Comparison of ENCODE assay signal across 8 mouse cellular contexts in genomic region chr11:116305423-116305822, GRCm38 (mm10). TPM values are rescaled to one million over a fixed set of nuclear protein-coding genes. Genes with fewer than 3 reads are reported as not detected.
DNase-seq lines count a peak whose midpoint lies in the region; ATAC-seq and TF ChIP-seq lines count a peak whose summit lies in the region.

No protein-coding gene starts in this region.

- no peak overlapping the region for H3K27ac ChIP-seq in heart, embryonic 11.5 days (ENCODE audit: low read depth, low read length)
- no peak overlapping the region for H3K27ac ChIP-seq in hindbrain, embryonic 11.5 days (ENCODE audit: low read depth, low read length)
- H3K27ac ChIP-seq in liver, embryonic 16.5 days (ENCODE audit: low read length): no peak overlapping the region

- peak overlapping the region; percentile 86 for H3K4me2 ChIP-seq in heart, embryonic 11.5 days
- H3K4me2 ChIP-seq in hindbrain, embryonic 11.5 days (replicated peaks; ENCODE audit: low read depth, low read length): peak overlapping the region; percentile 78; the same call in 1 of the 2 replicates
- H3K4me2 ChIP-seq in liver, embryonic 16.5 days (ENCODE audit: low read depth, low read length): peak overlapping the region; percentile 85

- H3K27me3 ChIP-seq in heart, embryonic 11.5 days (ENCODE audit: control insufficient read depth, insufficient read depth, low read length): no peaks in the 10 kb centered on the region
- H3K27me3 ChIP-seq in C2C12 (ENCODE audit: control insufficient read depth, insufficient read depth, insufficient read length): no peaks in the 10 kb centered on the region
- H3K27me3 ChIP-seq in hindbrain, embryonic 11.5 days (ENCODE audit: control insufficient read depth, insufficient read depth, low read length): no peaks in the 10 kb centered on the region
- H3K27me3 ChIP-seq in liver, embryonic 16.5 days (ENCODE audit: control insufficient read depth, insufficient read depth, low read depth, low read length): no peaks in the 10 kb centered on the region

- H3K79me2 ChIP-seq in C2C12 (ENCODE audit: control insufficient read depth, insufficient read depth): peaks cover 20% of the 10 kb centered on the region

- TF ChIP-seq CTCF in C2C12 (IDR thresholded peaks at IDR 0.05; ENCODE audit: control insufficient read depth, insufficient read depth, insufficient read length): no peak

- ATAC-seq in heart, embryonic 11.5 days (replicated peaks; ENCODE audit: insufficient number of reproducible peaks, low FRiP score, low TSS enrichment): no peak
- no peak for ATAC-seq in hindbrain, embryonic 11.5 days (ENCODE audit: low FRiP score)
- no peak for ATAC-seq in liver, embryonic 16.5 days (ENCODE audit: low read depth)

- no peak overlapping the region for H3K9ac ChIP-seq in heart, embryonic 11.5 days (ENCODE audit: low read depth, low read length)
- no peak overlapping the region for H3K9ac ChIP-seq in hindbrain, embryonic 11.5 days (ENCODE audit: low read depth, low read length)
- H3K9ac ChIP-seq in liver, embryonic 16.5 days (ENCODE audit: low read depth, low read length): no peak overlapping the region

- no peaks in the 10 kb centered on the region for H3K9me3 ChIP-seq in heart, embryonic 11.5 days (replicated peaks; ENCODE audit: control insufficient read depth, low read length)
- H3K9me3 ChIP-seq in hindbrain, embryonic 11.5 days (ENCODE audit: control insufficient read depth, low read length): no peaks in the 10 kb centered on the region
- H3K9me3 ChIP-seq in liver, embryonic 16.5 days (replicated peaks; ENCODE audit: control insufficient read depth, low read length): no peaks in the 10 kb centered on the region

- H3K4me3 ChIP-seq in heart, embryonic 11.5 days (ENCODE audit: low read depth, low read length): no peak overlapping the region; the same call in 1 of the 2 replicates
- peak overlapping the region; percentile 94 for H3K4me3 ChIP-seq in C2C12 (ENCODE audit: insufficient read depth, poor library complexity, severe bottlenecking)
- H3K4me3 ChIP-seq in hindbrain, embryonic 11.5 days (ENCODE audit: low read depth, low read length): no peak overlapping the region
- H3K4me3 ChIP-seq in liver, embryonic 16.5 days (ENCODE audit: low read depth, low read length): peak overlapping the region; percentile 81; the same call in 1 of the 2 replicates

- peaks cover 8% of the 10 kb centered on the region for H3K79me3 ChIP-seq in C2C12 (ENCODE audit: low read depth)

- peaks cover 24% of the 10 kb centered on the region for H3K36me3 ChIP-seq in heart, embryonic 11.5 days (ENCODE audit: control insufficient read depth, insufficient read depth, low read length)
- H3K36me3 ChIP-seq in C2C12 (ENCODE audit: control insufficient read depth, insufficient read depth): peaks cover 40% of the 10 kb centered on the region
- 0 out of 2 replicates have a peak, but pooled peaks cover 3% of the 10 kb centered on the region for H3K36me3 ChIP-seq in hindbrain, embryonic 11.5 days (ENCODE audit: control insufficient read depth, insufficient read depth, low read length)
- peaks cover 11% of the 10 kb centered on the region for H3K36me3 ChIP-seq in liver, embryonic 16.5 days (ENCODE audit: control insufficient read depth, insufficient read depth)

- 94% methylated on average over 2 of the region's 2 CpGs for WGBS in heart, embryonic 11.5 days (ENCODE audit: insufficient replicate concordance)
- 99% methylated on average over 2 of the region's 2 CpGs for WGBS in hindbrain, embryonic 11.5 days
- WGBS in liver, embryonic 16.5 days (ENCODE audit: insufficient replicate concordance): 88% methylated on average over 2 of the region's 2 CpGs

- no peak for DNase-seq in heart, adult 9 months (ENCODE audit: low spot score in 2 of 2)
- no peak for DNase-seq in hindbrain, embryonic 11.5 days (ENCODE audit: low spot score)
- DNase-seq in embryo, embryonic 10 days (ENCODE audit: low spot score): no peak
- DNase-seq in cerebellum, adult 18-20 months: no peak
- DNase-seq in gastrocnemius, postnatal 4 days (ENCODE audit: low spot score in 2 of 2): no peak

- no peak overlapping the region for H3ac ChIP-seq in C2C12 (ENCODE audit: control insufficient read depth, insufficient read length, low read depth)

- H3K4me1 ChIP-seq in heart, embryonic 11.5 days (ENCODE audit: control insufficient read depth, insufficient read depth, low read length): peaks cover 8% of the 10 kb centered on the region
- no peaks in the 10 kb centered on the region for H3K4me1 ChIP-seq in hindbrain, embryonic 11.5 days (replicated peaks; ENCODE audit: control insufficient read depth, insufficient read depth, low read length)
- H3K4me1 ChIP-seq in liver, embryonic 16.5 days (ENCODE audit: control insufficient read depth, low read depth, low read length): peaks cover 25% of the 10 kb centered on the region

TF ChIP-seq in C2C12, 6 proteins besides CTCF, POLR2A, EP300 and RAD21:
- TF ChIP-seq MYOG (IDR thresholded peaks at IDR 0.05; ENCODE audit: control insufficient read depth, extremely low read depth, insufficient read length) (no peak), USF1 (IDR thresholded peaks at IDR 0.05; ENCODE audit: low read depth) (no peak), FOSL1 (IDR thresholded peaks at IDR 0.05; ENCODE audit: insufficient read depth, low read length, poor library complexity, severe bottlenecking) (no peak), CEBPB (IDR thresholded peaks at IDR 0.05; ENCODE audit: low read depth) (no peak), MAX (IDR thresholded peaks at IDR 0.05) (no peak), MYOD1 (IDR thresholded peaks at IDR 0.05; ENCODE audit: control insufficient read depth, insufficient read length, low read depth) (no peak)

RNA-seq across cellular contexts. Expression of gene Exoc7, which starts 1.6 kb away (rescaled TPM):
- polyA plus RNA-seq in heart, embryonic 11.5 days (2014; fragmentation: Nextera tagmentation; extraction: Ambion mirVana): 42.5 and 46.6 TPM in 2 replicates
- 31.5 TPM for polyA plus RNA-seq in C2C12 (2012; fragmentation: generic; extraction: Trizol)
- polyA plus RNA-seq in hindbrain, embryonic 11.5 days (2014; fragmentation: Nextera tagmentation; extraction: Ambion mirVana): 66.2 and 68.3 TPM in 2 replicates
- 19.5 and 20.4 TPM in 2 replicates for polyA plus RNA-seq in liver, embryonic 16.5 days (2015; fragmentation: Nextera tagmentation; extraction: Ambion mirVana)
- total RNA-seq in gastrocnemius, postnatal 4 days (2021): 10 to 100 TPM; 87.9 to 99.9 TPM

RNA-seq across cellular contexts. Expression of gene Galr2, which starts 24.7 kb away (rescaled TPM):
- polyA plus RNA-seq in heart, embryonic 11.5 days (2014; fragmentation: Nextera tagmentation; extraction: Ambion mirVana): 0.16 TPM in 1 of 2 replicates, not detected in the other
- 0.85 TPM for polyA plus RNA-seq in C2C12 (2012; fragmentation: generic; extraction: Trizol)
- polyA plus RNA-seq in hindbrain, embryonic 11.5 days (2014; fragmentation: Nextera tagmentation; extraction: Ambion mirVana): 0.42 and 0.54 TPM in 2 replicates
- polyA plus RNA-seq in liver, embryonic 16.5 days (2015; fragmentation: Nextera tagmentation; extraction: Ambion mirVana): 0.07 TPM in 1 of 2 replicates, not detected in the other
- under 1 TPM; 0.37 to 0.75 TPM for total RNA-seq in gastrocnemius, postnatal 4 days (2021)

RNA-seq across cellular contexts. Expression of gene Foxj1, which starts 29.8 kb away (rescaled TPM):
- polyA plus RNA-seq in heart, embryonic 11.5 days (2014; fragmentation: Nextera tagmentation; extraction: Ambion mirVana): 0.07 TPM in 1 of 2 replicates, not detected in the other
- polyA plus RNA-seq in C2C12 (2012; fragmentation: generic; extraction: Trizol): 0.14 TPM
- polyA plus RNA-seq in hindbrain, embryonic 11.5 days (2014; fragmentation: Nextera tagmentation; extraction: Ambion mirVana): 10.0 and 10.1 TPM in 2 replicates
- 0.62 and 0.71 TPM in 2 replicates for polyA plus RNA-seq in liver, embryonic 16.5 days (2015; fragmentation: Nextera tagmentation; extraction: Ambion mirVana)
- total RNA-seq in gastrocnemius, postnatal 4 days (2021): under 1 TPM; 0.29 to 0.31 TPM

RNA-seq across cellular contexts. Expression of gene Srp68, which starts 31.4 kb away (rescaled TPM):
- 61.5 and 61.9 TPM in 2 replicates for polyA plus RNA-seq in heart, embryonic 11.5 days (2014; fragmentation: Nextera tagmentation; extraction: Ambion mirVana)
- 81.9 TPM for polyA plus RNA-seq in C2C12 (2012; fragmentation: generic; extraction: Trizol)
- 72.4 and 74.0 TPM in 2 replicates for polyA plus RNA-seq in hindbrain, embryonic 11.5 days (2014; fragmentation: Nextera tagmentation; extraction: Ambion mirVana)
- polyA plus RNA-seq in liver, embryonic 16.5 days (2015; fragmentation: Nextera tagmentation; extraction: Ambion mirVana): 33.4 and 34.2 TPM in 2 replicates
- 10 to 100 TPM; 94.2 to 94.6 TPM for total RNA-seq in gastrocnemius, postnatal 4 days (2021)

Comparison
In these comparisons a context has a peak if more than half of its experiments do, and no peak if none do; other contexts are left out.
1. H3K4me3 ChIP-seq: peak in C2C12 (single experiment) and liver, embryonic 16.5 days (single experiment); none in heart, embryonic 11.5 days (single experiment) and hindbrain, embryonic 11.5 days (single experiment).
2. Peak in every context shown above with its lines, with median percentiles within 50 percentile points of each other: H3K4me2 ChIP-seq.